Mouse (Mus musculus): ENCODE measurements around the gene Smarcd3.
"Not testable (repeated sequence)": the region's sequence is repeated elsewhere in the genome, so short reads cannot be mapped to it uniquely, and the experiment has no call there.

The Smarcd3 gene

DNA sequence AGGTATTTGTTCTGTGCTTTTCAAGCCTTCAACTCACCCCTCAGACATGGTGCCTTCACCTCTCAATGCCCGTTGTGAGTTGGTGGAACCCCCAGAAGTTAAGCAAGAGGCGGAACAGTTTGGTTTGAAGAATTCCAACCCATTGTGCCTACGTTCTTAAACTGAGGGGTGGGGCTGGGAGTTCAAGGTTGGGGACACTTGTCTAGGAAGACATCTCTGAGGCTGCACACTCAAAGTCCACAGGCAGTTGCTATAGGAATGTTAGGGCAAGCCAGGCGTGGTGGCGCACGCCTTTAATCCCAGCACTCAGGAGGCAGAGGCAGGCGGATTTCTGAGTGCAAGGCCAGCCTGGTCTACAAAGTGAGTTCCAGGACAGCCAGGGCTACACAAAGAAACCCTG is 68.9 kb downstream of the Smarcd3 start:
- DNase-seq (ENCODE audit: low spot score): not testable (repeated sequence)

GRCm38 (mm10) chr5:24553621-24554244 is 70.5 kb downstream of the Smarcd3 start:
- DNase-seq (ENCODE audit: low spot score): no peak

DNA sequence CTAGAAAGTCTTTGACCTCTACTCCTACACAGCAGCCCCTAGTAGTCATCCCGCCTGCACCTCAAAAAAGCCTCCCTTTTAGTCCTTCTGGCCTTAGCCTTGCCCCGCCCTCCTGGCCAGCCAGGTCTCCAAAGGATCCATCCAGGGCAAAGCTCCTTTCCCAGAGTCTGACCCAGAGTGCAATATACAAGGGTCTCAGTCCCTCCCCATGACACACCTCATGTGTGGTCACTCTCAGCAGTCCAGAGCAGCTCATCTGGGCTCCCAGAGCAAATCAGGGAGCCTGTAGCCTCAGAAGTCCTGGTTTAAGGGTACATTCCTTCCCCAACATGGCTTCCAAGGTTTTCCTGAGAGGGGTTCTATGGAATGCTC is 72.9 kb downstream of the Smarcd3 start:
- no peak for DNase-seq (ENCODE audit: low spot score)

DNA sequence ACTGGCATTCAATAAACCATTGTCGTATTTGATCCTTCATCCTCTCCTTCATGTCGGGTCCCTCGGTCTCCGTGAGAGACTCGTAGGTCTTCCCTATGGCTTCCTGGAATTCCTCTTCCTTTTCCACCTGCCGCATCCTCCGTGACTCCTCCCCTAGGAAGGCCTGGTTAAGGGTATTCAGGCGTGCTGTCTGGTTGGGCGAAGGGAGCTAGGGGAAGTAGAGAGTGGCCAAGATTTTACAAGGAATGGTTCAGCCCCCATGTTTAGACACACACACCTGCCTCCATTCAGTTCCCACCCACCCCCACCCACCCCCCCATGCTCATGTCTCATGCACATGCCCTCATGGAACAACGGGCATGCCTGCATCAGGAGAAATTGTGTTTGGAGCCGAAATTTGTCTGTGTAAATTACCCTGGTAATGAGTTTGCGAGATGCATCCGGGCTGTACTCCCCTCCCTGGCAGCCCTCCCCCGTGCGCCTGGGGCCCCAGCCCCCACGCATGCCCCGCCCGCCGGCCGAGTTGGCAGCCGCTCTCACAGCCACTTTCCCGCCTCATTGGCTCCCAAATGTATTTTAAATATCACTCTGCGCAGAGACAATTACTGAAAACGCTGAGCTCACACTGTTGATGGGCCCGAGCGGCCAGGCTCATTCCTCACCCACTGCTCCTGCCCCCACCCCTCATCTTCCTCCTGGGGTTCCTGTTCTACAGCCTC is 73.5 kb downstream of the Smarcd3 start:
- DNase-seq (ENCODE audit: low spot score): no peak

- DNase-seq (ENCODE audit: low spot score): no peak
These were observed 81.6 kb downstream of the Smarcd3 start for GRCm38 (mm10) chr5:24542643-24543042.

- DNase-seq (ENCODE audit: low spot score): no peak
These were observed 83.1 kb downstream of the Smarcd3 start for GRCm38 (mm10) chr5:24541144-24541569.
